Mouse (Mus musculus) forebrain, embryonic 11.5 days (tissue): ENCODE results near the gene Srsf2. TPM values are rescaled to one million over a fixed set of nuclear protein-coding genes. Genes with fewer than 3 reads are reported as not detected.
"Not testable (repeated sequence)": the region's sequence is repeated elsewhere in the genome, so short reads cannot be mapped to it uniquely, and the experiment has no call there.

Experiments
- ATAC-seq: fragments of 200-750 bp; cut with Nextera tagmentation; replicated peaks from 2 replicates; pipeline ENCODE4 v1.8.0; 2017; ENCODE audit warnings: moderate TSS enrichment; ENCODE audit not compliant: low FRiP score
- DNase-seq: peaks from one replicate; pipeline ENCODE4 v3.0.0-alpha.2; 2017; ENCODE audit warnings: low spot score
- H3K27ac ChIP-seq: fragments of 300-500 bp; sonication (generic); 2 replicates; pipeline ENCODE4 v1.5.1; 2014; ENCODE audit warnings: low read depth, low read length
- H3K27me3 ChIP-seq: fragments of 300-500 bp; sonication (generic); 2 replicates; pipeline ENCODE4 v1.6.1; 2014; ENCODE audit warnings: mild to moderate bottlenecking, low read length, mixed read lengths; ENCODE audit not compliant: control insufficient read depth, insufficient read depth
- H3K36me3 ChIP-seq: fragments of 300-500 bp; sonication (generic); 2 replicates; pipeline ENCODE4 v1.6.1; 2014; ENCODE audit warnings: mild to moderate bottlenecking, low read length, moderate library complexity, mixed read lengths; ENCODE audit not compliant: control insufficient read depth, insufficient read depth
- H3K4me1 ChIP-seq: fragments of 300-500 bp; sonication (generic); replicated peaks from 2 replicates; pipeline ENCODE4 v1.6.1; 2014; ENCODE audit warnings: low read length, mixed read lengths; ENCODE audit not compliant: control insufficient read depth, insufficient read depth
- H3K4me2 ChIP-seq: fragments of 300-500 bp; sonication (generic); 2 replicates; pipeline ENCODE4 v1.6.1; 2014; ENCODE audit warnings: low read depth, mild to moderate bottlenecking, low read length, moderate library complexity, mixed read lengths; ENCODE audit not compliant: severe bottlenecking
- H3K4me3 ChIP-seq: fragments of 300-500 bp; sonication (generic); 2 replicates; pipeline ENCODE4 v1.5.1; 2014; ENCODE audit warnings: low read depth, low read length
- H3K9ac ChIP-seq: fragments of 300-500 bp; sonication (generic); 2 replicates; pipeline ENCODE4 v1.6.1; 2014; ENCODE audit warnings: low read length
- H3K9me3 ChIP-seq: fragments of 300-500 bp; sonication (generic); 2 replicates; pipeline ENCODE4 v1.6.1; 2016; ENCODE audit warnings: low read length, mixed read lengths; ENCODE audit not compliant: control insufficient read depth
- WGBS: fragments of 180-500 bp; shearing (Covaris S2); extraction: QIAGEN DNeasy Blood & Tissue Kit; methylation state at CpG from one replicate; pipeline ENCODE4 v1.1.7; 2014; 5-methylcytosine and 5-hydroxymethylcytosine counted together
- polyA plus RNA-seq: library from polyadenylated mRNA; unstranded; fragments of >200 nt; fragmentation: Nextera tagmentation; extraction: Ambion mirVana; gene quantifications from 2 replicates; pipeline ENCODE4 v1.2.1, GENCODE M21; 2014

Srsf2 gene
- polyA plus RNA-seq, 1 experiment from 2014 or later: 1,008 TPM

GRCm38 (mm10) chr11:116850833-116851477 lies 1.9 kb downstream of the Srsf2 start:
- H3K9me3 ChIP-seq: no peaks in the 10 kb centered on the region
- 46% methylated on average over 6 of the region's 6 CpGs for WGBS
- DNase-seq: no peak
- no peak overlapping the region for H3K27ac ChIP-seq
- no peak for ATAC-seq
- H3K4me2 ChIP-seq: peak overlapping the region; percentile 80
- H3K9ac ChIP-seq: peak overlapping the region; percentile 99
- H3K4me3 ChIP-seq: peak overlapping the region; percentile 100
- H3K27me3 ChIP-seq: no peaks in the 10 kb centered on the region
- H3K36me3 ChIP-seq: peaks cover 9% of the 10 kb centered on the region; the same call in 1 of the 2 replicates
- H3K4me1 ChIP-seq: peaks cover 6% of the 10 kb centered on the region; the same call in 1 of the 2 replicates

- peak overlapping the region; percentile 100 for H3K4me3 ChIP-seq
- no peak overlapping the region for H3K9ac ChIP-seq
Observed at GRCm38 (mm10) chr11:116850085-116850484, 2.8 kb downstream of the Srsf2 start.

GRCm38 (mm10) chr11:116849587-116849986 lies 3.3 kb downstream of the Srsf2 start:
- H3K27me3 ChIP-seq: no peaks in the 10 kb centered on the region
- no peak overlapping the region for H3K4me3 ChIP-seq
- no peak overlapping the region for H3K4me2 ChIP-seq
- H3K9me3 ChIP-seq: no peaks in the 10 kb centered on the region
- peaks cover 6% of the 10 kb centered on the region; the same call in 1 of the 2 replicates for H3K4me1 ChIP-seq
- H3K9ac ChIP-seq: no peak overlapping the region
- H3K27ac ChIP-seq: no peak overlapping the region
- H3K36me3 ChIP-seq: peaks cover 9% of the 10 kb centered on the region; the same call in 1 of the 2 replicates
- DNase-seq (no peak), ATAC-seq (no peak)

More at GRCm38 (mm10) chr11:116850085-116850484, 2.8 kb downstream of the Srsf2 start:
- WGBS: 76% methylated on average over 4 of the region's 4 CpGs
- H3K27me3 ChIP-seq: no peaks in the 10 kb centered on the region
- H3K36me3 ChIP-seq: peaks cover 9% of the 10 kb centered on the region; the same call in 1 of the 2 replicates
- ATAC-seq (no peak), DNase-seq (no peak)
- peak overlapping the region; percentile 80 for H3K4me2 ChIP-seq
- H3K4me1 ChIP-seq: peaks cover 6% of the 10 kb centered on the region; the same call in 1 of the 2 replicates
- no peaks in the 10 kb centered on the region for H3K9me3 ChIP-seq
- H3K27ac ChIP-seq: no peak overlapping the region

- not testable (repeated sequence) for H3K36me3 ChIP-seq, H3K9ac ChIP-seq, H3K4me1 ChIP-seq, H3K9me3 ChIP-seq, H3K4me3 ChIP-seq, H3K27ac ChIP-seq, H3K4me2 ChIP-seq, H3K27me3 ChIP-seq, ATAC-seq, DNase-seq
- 78% methylated on average over 2 of the region's 2 CpGs for WGBS
Observed at GRCm38 (mm10) chr11:116848877-116849178, 4.1 kb downstream of the Srsf2 start.

- peaks cover 5% of the 10 kb centered on the region; the same call in 1 of the 2 replicates for H3K4me1 ChIP-seq
- no peak overlapping the region for H3K9ac ChIP-seq
- ATAC-seq (no peak), DNase-seq (no peak)
- 89% methylated on average over 5 of the region's 5 CpGs for WGBS
- H3K4me2 ChIP-seq: no peak overlapping the region
- no peaks in the 10 kb centered on the region for H3K9me3 ChIP-seq
- H3K36me3 ChIP-seq: peaks cover 9% of the 10 kb centered on the region; the same call in 1 of the 2 replicates
- no peak overlapping the region for H3K27ac ChIP-seq
- no peaks in the 10 kb centered on the region for H3K27me3 ChIP-seq
- H3K4me3 ChIP-seq: no peak overlapping the region
Observed at GRCm38 (mm10) chr11:116848086-116848876, 4.6 kb downstream of the Srsf2 start.

- Histone ChIP-seq H3K36me3 (peaks cover 9% of the 10 kb centered on the region; the same call in 1 of the 2 replicates), H3K4me1 (peaks cover 5% of the 10 kb centered on the region; the same call in 1 of the 2 replicates), H3K27me3 (no peaks in the 10 kb centered on the region), H3K4me2 (no peak overlapping the region), H3K9ac (no peak overlapping the region), H3K9me3 (no peaks in the 10 kb centered on the region), H3K27ac (no peak overlapping the region), H3K4me3 (no peak overlapping the region)
- 86% methylated on average over 3 of the region's 3 CpGs for WGBS
- ATAC-seq (no peak), DNase-seq (no peak)
Observed at GRCm38 (mm10) chr11:116847187-116848085, 5.5 kb downstream of the Srsf2 start.

GRCm38 (mm10) chr11:116846593-116847181 lies 6.2 kb downstream of the Srsf2 start:
- Histone ChIP-seq H3K36me3 (peaks cover 9% of the 10 kb centered on the region; the same call in 1 of the 2 replicates), H3K27me3 (no peaks in the 10 kb centered on the region), H3K4me3 (no peak overlapping the region), H3K4me2 (no peak overlapping the region), H3K9ac (no peak overlapping the region), H3K4me1 (peaks cover 5% of the 10 kb centered on the region; the same call in 1 of the 2 replicates), H3K27ac (no peak overlapping the region), H3K9me3 (no peaks in the 10 kb centered on the region)
- DNase-seq: no peak
- WGBS: 74% methylated on average over 4 of the region's 4 CpGs
- ATAC-seq: no peak
